Mouse (Mus musculus) hindbrain, postnatal 0 days (tissue): ENCODE data around the gene Rab38. TPM values are rescaled to one million over a fixed set of nuclear protein-coding genes. Genes with fewer than 3 reads are reported as not detected.

Experiments used
- ATAC-seq: fragments of 200-750 bp; cut with Nextera tagmentation; 2 replicates; pipeline ENCODE4 v1.8.0; 2017; ENCODE audit warnings: mild to moderate bottlenecking, moderate TSS enrichment, moderate library complexity
- DNase-seq: peaks from one replicate; pipeline ENCODE4 v3.0.0-alpha.2; 2015; ENCODE audit warnings: low spot score
- H3K27ac ChIP-seq: fragments of 300-500 bp; sonication (generic); 2 replicates; pipeline ENCODE4 v1.5.1; 2014; ENCODE audit warnings: mild to moderate bottlenecking
- H3K27me3 ChIP-seq: fragments of 300-500 bp; sonication (generic); 2 replicates; pipeline ENCODE4 v1.6.1; 2014; ENCODE audit warnings: low read length, mixed read lengths; ENCODE audit not compliant: insufficient read depth
- H3K36me3 ChIP-seq: fragments of 300-500 bp; sonication (generic); 2 replicates; pipeline ENCODE4 v1.6.1; 2014; ENCODE audit warnings: low read length, mixed read lengths; ENCODE audit not compliant: insufficient read depth
- H3K4me1 ChIP-seq: fragments of 300-500 bp; sonication (generic); 2 replicates; pipeline ENCODE4 v1.6.1; 2014; ENCODE audit warnings: antibody characterized with exemption, low read length, mixed read lengths; ENCODE audit not compliant: insufficient read depth
- H3K4me2 ChIP-seq: fragments of 300-500 bp; sonication (generic); 2 replicates; pipeline ENCODE4 v1.6.1; 2014; ENCODE audit warnings: low read depth, mild to moderate bottlenecking, low read length, moderate library complexity, mixed read lengths
- H3K4me3 ChIP-seq: fragments of 300-500 bp; sonication (generic); 2 replicates; pipeline ENCODE4 v1.5.1; 2014; ENCODE audit warnings: low read length
- H3K9ac ChIP-seq: fragments of 300-500 bp; sonication (generic); replicated peaks from 2 replicates; pipeline ENCODE4 v1.6.1; 2014; ENCODE audit warnings: mild to moderate bottlenecking, low read length, moderate library complexity, mixed read lengths
- H3K9me3 ChIP-seq: fragments of 300-500 bp; sonication (generic); 2 replicates; pipeline ENCODE4 v1.6.1; 2016; ENCODE audit warnings: low read length, mixed read lengths
- CTCF ChIP-seq: IDR thresholded peaks from 2 replicates; pipeline ENCODE4 v1.5.1; 2016; ENCODE audit warnings: antibody characterized with exemption, control low read depth, low read depth
- WGBS: fragments of 180-500 bp; shearing (Covaris S2); extraction: QIAGEN DNeasy Blood & Tissue Kit; methylation state at CpG from one replicate; pipeline ENCODE4 v1.1.7; 2014; 5-methylcytosine and 5-hydroxymethylcytosine counted together
- polyA plus RNA-seq: library from polyadenylated mRNA; unstranded; fragments of >200 nt; fragmentation: Nextera tagmentation; extraction: Ambion mirVana; gene quantifications from 2 replicates; pipeline ENCODE4 v1.2.1, GENCODE M21; 2015
- total RNA-seq: library from RNA; depleted of rRNA; stranded (reverse); fragments of >200 nt; gene quantifications from 2 replicates; pipeline ENCODE4 v1.2.3, GENCODE M21; 2014

Rab38 gene
- total and polyA plus RNA-seq, 2 experiments from 2014 or later = 2.0 to 2.3 TPM

- Histone ChIP-seq H3K9ac (no peak overlapping the region), H3K4me3 (no peak overlapping the region), H3K27me3 (no peaks in the 10 kb centered on the region), H3K9me3 (no peaks in the 10 kb centered on the region), H3K4me1 (no peaks in the 10 kb centered on the region), H3K27ac (no peak overlapping the region), H3K4me2 (no peak overlapping the region), H3K36me3 (no peaks in the 10 kb centered on the region)
- 73% methylated on average over 3 of the region's 3 CpGs for WGBS
- ATAC-seq = no peak
- DNase-seq = no peak
- TF ChIP-seq CTCF = no peak
Observed at GRCm38 (mm10) chr7:88425744-88426143, 4.3 kb upstream of the Rab38 start.

- H3K9me3 ChIP-seq = no peaks in the 10 kb centered on the region
- TF ChIP-seq CTCF = no peak
Observed at GRCm38 (mm10) chr7:88427484-88427883, 2.6 kb upstream of the Rab38 start.

GRCm38 (mm10) chr7:88430692-88431084 lies 615 bp downstream of the Rab38 start:
- ATAC-seq = no peak
- no peak for TF ChIP-seq CTCF
- Histone ChIP-seq H3K27ac (no peak overlapping the region), H3K4me2 (peak overlapping the region; percentile 81), H3K4me1 (no peaks in the 10 kb centered on the region), H3K4me3 (peak overlapping the region; percentile 52), H3K27me3 (peaks cover 4% of the 10 kb centered on the region; the same call in 1 of the 2 replicates), H3K36me3 (no peaks in the 10 kb centered on the region), H3K9ac (peak overlapping the region; percentile 31; the same call in 1 of the 2 replicates), H3K9me3 (no peaks in the 10 kb centered on the region)
- WGBS = 11% methylated on average over 13 of the region's 13 CpGs
- DNase-seq = no peak

More at GRCm38 (mm10) chr7:88427484-88427883, 2.6 kb upstream of the Rab38 start:
- Histone ChIP-seq H3K36me3 (no peaks in the 10 kb centered on the region), H3K27me3 (peaks cover 4% of the 10 kb centered on the region; the same call in 1 of the 2 replicates), H3K4me3 (no peak overlapping the region), H3K9ac (no peak overlapping the region), H3K4me2 (no peak overlapping the region), H3K27ac (no peak overlapping the region), H3K4me1 (no peaks in the 10 kb centered on the region)
- 94% methylated on average over 3 of the region's 3 CpGs for WGBS
- DNase-seq (no peak), ATAC-seq (no peak)

GRCm38 (mm10) chr7:88440301-88440700 lies 10.2 kb downstream of the Rab38 start:
- ATAC-seq = no peak
- no peak for TF ChIP-seq CTCF
- Histone ChIP-seq H3K27ac (no peak overlapping the region), H3K4me2 (no peak overlapping the region), H3K4me1 (no peaks in the 10 kb centered on the region), H3K9ac (no peak overlapping the region), H3K9me3 (no peaks in the 10 kb centered on the region), H3K4me3 (no peak overlapping the region), H3K27me3 (no peaks in the 10 kb centered on the region), H3K36me3 (no peaks in the 10 kb centered on the region)
- DNase-seq = no peak

- Histone ChIP-seq H3K4me2 (no peak overlapping the region), H3K9me3 (no peaks in the 10 kb centered on the region)
- ATAC-seq = no peak
Observed at GRCm38 (mm10) chr7:88442649-88443048, 12.6 kb downstream of the Rab38 start.

GRCm38 (mm10) chr7:88443435-88443834 lies 13.4 kb downstream of the Rab38 start:
- ATAC-seq (no peak), DNase-seq (no peak)
- Histone ChIP-seq H3K4me2 (no peak overlapping the region), H3K27me3 (no peaks in the 10 kb centered on the region), H3K9me3 (no peaks in the 10 kb centered on the region), H3K4me1 (no peaks in the 10 kb centered on the region), H3K9ac (no peak overlapping the region), H3K4me3 (no peak overlapping the region), H3K36me3 (no peaks in the 10 kb centered on the region), H3K27ac (no peak overlapping the region)
- WGBS = 87% methylated on average over 4 of the region's 4 CpGs
- TF ChIP-seq CTCF = no peak

More at GRCm38 (mm10) chr7:88442649-88443048, 12.6 kb downstream of the Rab38 start:
- H3K27ac ChIP-seq = no peak overlapping the region
- H3K36me3 ChIP-seq = no peaks in the 10 kb centered on the region
- H3K4me3 ChIP-seq = no peak overlapping the region
- no peaks in the 10 kb centered on the region for H3K4me1 ChIP-seq
- no peak for DNase-seq
- H3K27me3 ChIP-seq = no peaks in the 10 kb centered on the region
- no peak overlapping the region for H3K9ac ChIP-seq
- TF ChIP-seq CTCF = no peak

- H3K27me3 ChIP-seq = no peaks in the 10 kb centered on the region
- H3K4me1 ChIP-seq = no peaks in the 10 kb centered on the region
Observed at GRCm38 (mm10) chr7:88445320-88445903, 15.3 kb downstream of the Rab38 start.

More at GRCm38 (mm10) chr7:88445320-88445903, 15.3 kb downstream of the Rab38 start:
- 86% methylated on average over 2 of the region's 2 CpGs for WGBS
- H3K27ac ChIP-seq = no peak overlapping the region
- TF ChIP-seq CTCF = no peak
- H3K4me3 ChIP-seq = no peak overlapping the region
- no peaks in the 10 kb centered on the region for H3K36me3 ChIP-seq
- H3K9me3 ChIP-seq = no peaks in the 10 kb centered on the region
- no peak overlapping the region for H3K9ac ChIP-seq
- no peak for DNase-seq
- no peak overlapping the region for H3K4me2 ChIP-seq
- no peak for ATAC-seq
